Mouse (Mus musculus) CH12.LX (cell line): ENCODE measurements around the gene Fam189a2. TPM values are rescaled to one million over a fixed set of nuclear protein-coding genes. Genes with fewer than 3 reads are reported as not detected.

ENCODE experiments used
- DNase-seq: peaks from one replicate; pipeline ENCODE4 v3.0.0-alpha.2; 2013; ENCODE audit errors: extremely low read depth
- H3K27ac ChIP-seq: 2 replicates; pipeline ENCODE4 v1.5.1; 2012; ENCODE audit warnings: low read depth, mild to moderate bottlenecking, control low read depth, moderate library complexity; ENCODE audit not compliant: insufficient read depth
- H3K27me3 ChIP-seq: replicated peaks from 2 replicates; pipeline ENCODE3; 2012; ENCODE audit warnings: inconsistent platforms
- H3K36me3 ChIP-seq, 2 experiments: replicated peaks in 1 of 2; 2 replicates each; pipeline versions ENCODE3 to v1.6.1; 2012; ENCODE audit warnings: inconsistent platforms in 1 of 2, low read length in 1 of 2, mild to moderate bottlenecking in 1 of 2, mixed read lengths in 1 of 2, moderate library complexity in 1 of 2; ENCODE audit not compliant: control insufficient read depth in 1 of 2, insufficient read depth in 1 of 2
- H3K4me1 ChIP-seq, 2 experiments: 2 replicates each; pipeline ENCODE4 v1.6.1; 2012; ENCODE audit warnings: inconsistent platforms in 1 of 2, moderate library complexity in 1 of 2; ENCODE audit not compliant: insufficient read depth in 2 of 2, control insufficient read depth in 1 of 2
- H3K4me2 ChIP-seq: 2 replicates; pipeline ENCODE4 v1.6.1; 2012; ENCODE audit warnings: low read depth, mild to moderate bottlenecking, control low read depth; ENCODE audit not compliant: poor library complexity, insufficient read depth, severe bottlenecking
- H3K4me3 ChIP-seq, 3 experiments: fragments of 150-350 bp in 1 of 3; sonication (generic) in 1 of 3; replicated peaks in 1 of 3; 2 replicates each; pipeline versions ENCODE3 to v1.5.1; 2011 to 2012; ENCODE audit warnings: low read depth in 2 of 3, low read length in 2 of 3, mild to moderate bottlenecking in 2 of 3, moderate library complexity in 2 of 3, control low read depth in 1 of 3, improper control_type of control experiment in 1 of 3, inconsistent platforms in 1 of 3, mixed read lengths in 1 of 3; ENCODE audit not compliant: poor library complexity in 1 of 3
- H3K79me2 ChIP-seq: replicated peaks from 2 replicates; pipeline ENCODE4 v1.6.1; 2012; ENCODE audit warnings: mild to moderate bottlenecking, moderate library complexity; ENCODE audit not compliant: control insufficient read depth, poor library complexity, insufficient read depth, severe bottlenecking; ENCODE audit errors: extremely low read depth
- H3K9ac ChIP-seq: 2 replicates; pipeline ENCODE4 v1.6.1; 2012; ENCODE audit warnings: low read depth, mild to moderate bottlenecking, control low read depth, moderate library complexity; ENCODE audit not compliant: insufficient read depth
- H3K9me3 ChIP-seq: replicated peaks from 2 replicates; pipeline ENCODE3; 2012; ENCODE audit warnings: low read length, inconsistent platforms, mixed read lengths
- CHD2 ChIP-seq: IDR thresholded peaks from 2 replicates; pipeline ENCODE4 v1.6.1; 2011; ENCODE audit warnings: low read length, improper control_type of control experiment
- E2F4 ChIP-seq: IDR thresholded peaks from 2 replicates; pipeline ENCODE4 v1.6.1; 2011; ENCODE audit warnings: low read depth, low read length, improper control_type of control experiment; ENCODE audit not compliant: insufficient replicate concordance
- ELF1 ChIP-seq: IDR thresholded peaks from 2 replicates; pipeline ENCODE4 v1.6.1; 2014; ENCODE audit warnings: low read depth, mild to moderate bottlenecking, inconsistent platforms, low read length, improper control_type of control experiment
- GABPA ChIP-seq: IDR thresholded peaks from 2 replicates; pipeline ENCODE4 v1.6.1; 2012; ENCODE audit warnings: low read depth, low read length, improper control_type of control experiment, inconsistent platforms; ENCODE audit not compliant: insufficient replicate concordance
- HCFC1 ChIP-seq: IDR thresholded peaks from 2 replicates; pipeline ENCODE4 v1.6.1; 2012; ENCODE audit warnings: low read depth, mild to moderate bottlenecking, inconsistent platforms, low read length, improper control_type of control experiment
- JUN ChIP-seq: IDR thresholded peaks from 2 replicates; pipeline ENCODE4 v1.6.1; 2011; ENCODE audit warnings: low read depth, mild to moderate bottlenecking, low read length, improper control_type of control experiment, moderate library complexity; ENCODE audit not compliant: insufficient read depth
- KAT2A ChIP-seq: IDR thresholded peaks from 2 replicates; pipeline ENCODE4 v1.6.1; 2012; ENCODE audit warnings: low read length, improper control_type of control experiment, inconsistent platforms; ENCODE audit not compliant: insufficient replicate concordance
- MEF2A ChIP-seq: IDR thresholded peaks from 2 replicates; pipeline ENCODE4 v1.6.1; 2014; ENCODE audit warnings: low read depth, mild to moderate bottlenecking, inconsistent platforms, low read length, improper control_type of control experiment, borderline replicate concordance
- NELFE ChIP-seq: IDR thresholded peaks from 2 replicates; pipeline ENCODE4 v1.6.1; 2011; ENCODE audit warnings: low read depth, low read length, improper control_type of control experiment
- PAX5 ChIP-seq: IDR thresholded peaks from 2 replicates; pipeline ENCODE4 v1.6.1; 2012; ENCODE audit warnings: low read length, inconsistent platforms, mixed read lengths
- POLR2A ChIP-seq: IDR thresholded peaks from 2 replicates; pipeline ENCODE4 v1.6.1; 2011; ENCODE audit warnings: low read depth, mild to moderate bottlenecking, improper control_type of control experiment, low read length
- SMC3 ChIP-seq: IDR thresholded peaks from 2 replicates; pipeline ENCODE4 v1.6.1; 2011; ENCODE audit warnings: low read depth, low read length, improper control_type of control experiment
- UBTF ChIP-seq: IDR thresholded peaks from 2 replicates; pipeline ENCODE4 v1.6.1; 2012; ENCODE audit warnings: low read depth, mild to moderate bottlenecking, inconsistent platforms, low read length, improper control_type of control experiment, moderate library complexity
- USF2 ChIP-seq: conservative IDR thresholded peaks from 2 replicates; pipeline ENCODE4 v1.6.1; 2011; ENCODE audit warnings: low read depth, low read length, improper control_type of control experiment
- ZMIZ1 ChIP-seq: IDR thresholded peaks from 2 replicates; pipeline ENCODE4 v1.6.1; 2012; ENCODE audit warnings: low read depth, mild to moderate bottlenecking, inconsistent platforms, low read length, improper control_type of control experiment
- ZNF384 ChIP-seq: IDR thresholded peaks from 2 replicates; pipeline ENCODE4 v1.6.1; 2012; ENCODE audit warnings: low read depth, low read length, improper control_type of control experiment, inconsistent platforms
- dilution Hi-C: fragments of 300-500 bp; cut with MboI; formaldehyde crosslinking; loops from 2 replicates; pipeline ENCODE4 v1.14.3; 2020; ENCODE audit warnings: low sequenced_read_pairs; ENCODE audit not compliant: extremely low pct_unique_long_range_greater_than_20kb, extremely low pct_ligation_motif_present
- in situ Hi-C: fragments of 300-500 bp; cut with MboI; formaldehyde crosslinking; loops from 3 replicates; pipeline ENCODE4 v1.14.3; 2019; ENCODE audit warnings: low sequenced_read_pairs, low pct_ligation_motif_present, low pct_unique_long_range_greater_than_20kb, mixed read lengths
- polyA plus RNA-seq: library from polyadenylated mRNA; unstranded; fragments of >175 nt; gene quantifications from 2 replicates; pipeline ENCODE4 v1.2.1, GENCODE M21; 2012; ENCODE audit warnings: low read depth; ENCODE audit not compliant: insufficient read length
- total RNA-seq, 2 experiments: library from RNA; depleted of rRNA; stranded (reverse); fragments of 300-350 nt in 1 of 2; fragments of >200 nt in 1 of 2; gene quantifications; 2 replicates each; pipeline ENCODE4 v1.2.3; 2012 to 2014

Fam189a2 gene
- total and polyA plus RNA-seq, 3 experiments = not detected

DNA sequence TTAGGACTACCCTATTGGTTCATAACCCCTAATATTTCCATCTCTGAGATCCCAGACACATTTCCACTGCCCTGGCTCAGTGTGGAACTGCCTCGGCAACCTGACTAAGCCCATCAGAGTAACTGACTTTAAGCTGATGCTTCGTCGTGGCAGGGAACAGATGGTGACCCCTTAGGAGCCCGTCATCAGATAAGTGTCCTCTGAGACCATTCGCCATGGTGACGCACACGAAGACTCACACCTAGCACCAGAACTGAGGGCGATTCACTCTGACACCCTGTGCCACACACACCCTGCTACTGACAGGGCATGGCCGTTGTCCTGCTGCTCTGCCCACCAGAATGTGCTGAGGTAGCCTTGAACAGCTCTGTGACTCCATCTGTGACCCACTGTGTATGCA, 106.0 kb downstream of the Fam189a2 start:
- no peaks in the 10 kb centered on the region for H3K27me3 ChIP-seq
- TF ChIP-seq JUN = no peak
- no peak for TF ChIP-seq ELF1
- TF ChIP-seq UBTF = no peak
- TF ChIP-seq HCFC1 = no peak
- TF ChIP-seq ZMIZ1 = no peak
- no peak for TF ChIP-seq POLR2A
- no peak for TF ChIP-seq PAX5
- no peak for TF ChIP-seq SMC3
- TF ChIP-seq E2F4 = no peak
- no peaks in the 10 kb centered on the region for H3K36me3 ChIP-seq
- DNase-seq = no peak
- H3K4me2 ChIP-seq = no peak overlapping the region
- dilution Hi-C loops (no loop called here), in situ Hi-C loops (no loop called here)
- H3K4me3 ChIP-seq = no peak overlapping the region
- no peaks in the 10 kb centered on the region for H3K79me2 ChIP-seq
- no peak overlapping the region for H3K9ac ChIP-seq
- H3K27ac ChIP-seq = no peak overlapping the region
- peaks cover 0 to 6% of the 10 kb centered on the region in 2 experiments; a peak in 1 of 4 replicates for H3K4me1 ChIP-seq
- H3K9me3 ChIP-seq = no peaks in the 10 kb centered on the region

DNA sequence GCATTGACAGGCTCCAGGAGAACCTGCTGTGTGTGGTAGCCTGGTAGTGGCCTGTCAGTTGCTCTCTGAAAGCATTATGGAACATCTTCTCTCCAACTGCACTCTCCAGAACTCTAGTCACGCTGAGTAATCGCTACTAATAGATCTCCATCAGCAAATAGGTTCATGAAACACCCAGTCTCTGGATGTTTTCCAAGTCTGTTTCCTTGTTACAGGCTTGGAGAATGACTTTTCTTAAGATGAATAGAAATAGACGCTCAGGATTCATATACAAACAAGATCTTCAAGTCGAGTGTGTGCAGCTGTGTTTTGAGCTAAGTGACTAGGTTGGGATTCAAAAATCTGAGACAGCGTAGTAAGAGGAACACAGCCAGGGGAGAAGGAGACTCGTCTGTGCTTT, 106.8 kb downstream of the Fam189a2 start:
- no peak for TF ChIP-seq SMC3
- TF ChIP-seq NELFE = no peak
- TF ChIP-seq PAX5 = no peak
- TF ChIP-seq MEF2A = no peak
- no peak for TF ChIP-seq GABPA
- TF ChIP-seq KAT2A = no peak
- TF ChIP-seq ZNF384 = no peak
- no peak for TF ChIP-seq CHD2
- no peak for TF ChIP-seq E2F4
- no peak for TF ChIP-seq USF2
- no peak overlapping the region for H3K27ac ChIP-seq
- H3K4me3 ChIP-seq = no peak overlapping the region
- no peaks in the 10 kb centered on the region for H3K27me3 ChIP-seq
- in situ Hi-C loops = no loop called here
- no peaks in the 10 kb centered on the region for H3K9me3 ChIP-seq
- no peaks in the 10 kb centered on the region for H3K79me2 ChIP-seq
- dilution Hi-C loops = no loop called here
- peaks cover 0 to 6% of the 10 kb centered on the region in 2 experiments; a peak in 1 of 4 replicates for H3K4me1 ChIP-seq
- H3K36me3 ChIP-seq = no peaks in the 10 kb centered on the region
- no peak overlapping the region for H3K4me2 ChIP-seq
- DNase-seq = no peak
- H3K9ac ChIP-seq = no peak overlapping the region

Other genes with a start within 250 kb of the Fam189a2 start
- gene Tjp2, start 194.0 kb upstream of the Fam189a2 start, total RNA-seq (2012; rRNA removed) = 13.7 and 14.4 TPM in 2 replicates
- 8.8 and 9.0 TPM in 2 replicates for gene Tjp2, start 194.0 kb upstream of the Fam189a2 start, total RNA-seq (2014; rRNA removed)
- 17.4 and 17.8 TPM in 2 replicates for gene Tjp2, start 194.0 kb upstream of the Fam189a2 start, polyA plus RNA-seq
- 25.8 and 25.9 TPM in 2 replicates for gene Fxn, start 249.6 kb upstream of the Fam189a2 start, total RNA-seq (2012; rRNA removed)
- 26.4 and 31.1 TPM in 2 replicates for gene Fxn, start 249.6 kb upstream of the Fam189a2 start, total RNA-seq (2014; rRNA removed)
- gene Fxn, start 249.6 kb upstream of the Fam189a2 start, polyA plus RNA-seq = 34.6 and 39.2 TPM in 2 replicates